Comparison of ENCODE assay signal across 9 mouse cellular contexts in genomic region chr10:60816872-60817648, GRCm38 (mm10). TPM values are rescaled to one million over a fixed set of nuclear protein-coding genes. Genes with fewer than 3 reads are reported as not detected.
DNase-seq lines count a peak whose midpoint lies in the region; ATAC-seq and TF ChIP-seq lines count a peak whose summit lies in the region.
"Had no signal": no experiment of that assay in that cellular context is flagged by ENCODE, and none has a peak within 500 bp of the region (broad histone marks: within the 10 kb centered on the region; RNA-seq: fewer than 3 reads in every experiment).

No protein-coding gene starts in this region.

- peak overlapping the region; percentile 89 for H3K27ac ChIP-seq in embryonic facial prominence, embryonic 10.5 days (replicated peaks)
- H3K27ac ChIP-seq in heart, embryonic 16.5 days (ENCODE audit: low read length) = peak overlapping the region; percentile 99
- H3K27ac ChIP-seq in kidney, postnatal 0 days = peak overlapping the region; percentile 79; the same call in 1 of the 2 replicates
- H3K27ac ChIP-seq in neural tube, embryonic 12.5 days = no peak overlapping the region

- H3K4me3 ChIP-seq in embryonic facial prominence, embryonic 10.5 days = no peak overlapping the region; the same call in 1 of the 2 replicates
- no peak overlapping the region for H3K4me3 ChIP-seq in heart, embryonic 16.5 days (ENCODE audit: low read length)
- no peak overlapping the region for H3K4me3 ChIP-seq in kidney, postnatal 0 days (replicated peaks; ENCODE audit: low read depth, low read length)
- H3K4me3 ChIP-seq in neural tube, embryonic 12.5 days = no peak overlapping the region

- no peaks in the 10 kb centered on the region for H3K9me3 ChIP-seq in embryonic facial prominence, embryonic 10.5 days
- no peaks in the 10 kb centered on the region for H3K9me3 ChIP-seq in heart, embryonic 16.5 days (replicated peaks; ENCODE audit: control insufficient read depth, low read length)
- no peaks in the 10 kb centered on the region for H3K9me3 ChIP-seq in kidney, postnatal 0 days (replicated peaks; ENCODE audit: low read length)
- H3K9me3 ChIP-seq in neural tube, embryonic 12.5 days = no peaks in the 10 kb centered on the region

- H3K9ac ChIP-seq in heart, embryonic 16.5 days (ENCODE audit: low read length) = peak overlapping the region; percentile 73
- no peak overlapping the region for H3K9ac ChIP-seq in kidney, postnatal 0 days (ENCODE audit: low read depth, low read length)
- no peak overlapping the region for H3K9ac ChIP-seq in neural tube, embryonic 12.5 days

- H3K27me3 ChIP-seq in embryonic facial prominence, embryonic 10.5 days (replicated peaks; ENCODE audit: low read depth, poor library complexity, severe bottlenecking) = peaks cover 37% of the 10 kb centered on the region
- no peaks in the 10 kb centered on the region for H3K27me3 ChIP-seq in heart, embryonic 16.5 days (ENCODE audit: control insufficient read depth, insufficient read depth, low read length)
- no peaks in the 10 kb centered on the region for H3K27me3 ChIP-seq in kidney, postnatal 0 days (ENCODE audit: insufficient read depth, low read length)
- peaks cover 11% of the 10 kb centered on the region; the same call in 1 of the 2 replicates for H3K27me3 ChIP-seq in neural tube, embryonic 12.5 days (replicated peaks)

- DNase-seq in 416B (ENCODE audit: low read depth) (peak; percentile 90), liver (peak; percentile 32)
- DNase-seq in adrenal gland, adult 18-20 months (ENCODE audit: low spot score in 2 of 2) = peak; percentile 18 to 59
- no peak for DNase-seq in embryonic facial prominence, embryonic 10.5 days (ENCODE audit: low spot score)
- DNase-seq in kidney, postnatal 0 days (ENCODE audit: low spot score) = peak; percentile 82
- no peak for DNase-seq in embryo, embryonic 11 days

- WGBS in embryonic facial prominence, embryonic 10.5 days = 40% methylated on average over 14 of the region's 14 CpGs
- WGBS in heart, embryonic 16.5 days = 12% methylated on average over 14 of the region's 14 CpGs
- WGBS in kidney, postnatal 0 days = 21% methylated on average over 14 of the region's 14 CpGs
- WGBS in neural tube, embryonic 12.5 days = 31% methylated on average over 14 of the region's 14 CpGs

- peak overlapping the region; percentile 48 for H3K4me2 ChIP-seq in heart, embryonic 16.5 days (ENCODE audit: low read depth, low read length)
- no peak overlapping the region; the same call in 1 of the 2 replicates for H3K4me2 ChIP-seq in kidney, postnatal 0 days (ENCODE audit: low read length)
- H3K4me2 ChIP-seq in neural tube, embryonic 12.5 days (replicated peaks) = peak overlapping the region; percentile 36

- peak; percentile 47 for ATAC-seq in heart, embryonic 16.5 days (replicated peaks; ENCODE audit: extremely low read depth, insufficient read depth, low FRiP score)
- ATAC-seq in kidney, postnatal 0 days (replicated peaks; ENCODE audit: low FRiP score, low read depth) = peak; percentile 41; the same call in 1 of the 2 replicates
- ATAC-seq in neural tube, embryonic 12.5 days (ENCODE audit: low FRiP score, low read depth) = peak; percentile 39

- H3K36me3 ChIP-seq in embryonic facial prominence, embryonic 10.5 days (replicated peaks) = no peaks in the 10 kb centered on the region
- no peaks in the 10 kb centered on the region for H3K36me3 ChIP-seq in heart, embryonic 16.5 days (ENCODE audit: control insufficient read depth, insufficient read depth)
- no peaks in the 10 kb centered on the region for H3K36me3 ChIP-seq in kidney, postnatal 0 days (ENCODE audit: insufficient read depth, low read length)
- H3K36me3 ChIP-seq in neural tube, embryonic 12.5 days = no peaks in the 10 kb centered on the region

- peaks cover 98% of the 10 kb centered on the region for H3K4me1 ChIP-seq in embryonic facial prominence, embryonic 10.5 days
- peaks cover 96% of the 10 kb centered on the region for H3K4me1 ChIP-seq in heart, embryonic 16.5 days (ENCODE audit: control insufficient read depth, insufficient read depth, low read length)
- peaks cover 70% of the 10 kb centered on the region for H3K4me1 ChIP-seq in kidney, postnatal 0 days (replicated peaks; ENCODE audit: insufficient read depth, low read length)
- peaks cover 42% of the 10 kb centered on the region for H3K4me1 ChIP-seq in neural tube, embryonic 12.5 days

- no peak for TF ChIP-seq CTCF in kidney, postnatal 0 days (IDR thresholded peaks at IDR 0.05; ENCODE audit: low read depth)

RNA-seq across cellular contexts. Expression of gene Unc5b, which starts 14.3 kb away (rescaled TPM):
- total RNA-seq in adrenal gland, adult 18-20 months (2021) = 1 to 10 TPM; 4.1 to 6.7 TPM
- 6.0 and 7.2 TPM in 2 replicates for polyA plus RNA-seq in embryonic facial prominence, embryonic 10.5 days (2016; fragmentation: Nextera tagmentation; extraction: Ambion mirVana)
- polyA plus RNA-seq in heart, embryonic 16.5 days (2015; fragmentation: Nextera tagmentation; extraction: Ambion mirVana) = 10.0 and 12.5 TPM in 2 replicates
- polyA plus RNA-seq in kidney, postnatal 0 days (2015; fragmentation: Nextera tagmentation; extraction: Ambion mirVana) = 7.8 TPM in 2 replicates
- polyA plus RNA-seq in neural tube, embryonic 12.5 days (2016; fragmentation: Nextera tagmentation; extraction: Ambion mirVana) = 3.0 and 3.6 TPM in 2 replicates
- total RNA-seq: neutrophil, adult 5-6 weeks had no signal

Comparison
In these comparisons a context has a peak if more than half of its experiments do, and no peak if none do; other contexts are left out.
1. DNase-seq: peak in 416B (single experiment), adrenal gland, adult 18-20 months (2 of 2), kidney, postnatal 0 days (single experiment) and liver (single experiment); none in embryonic facial prominence, embryonic 10.5 days (single experiment) and embryo, embryonic 11 days (single experiment).
2. Peak in every context shown above with its lines, with median percentiles within 50 percentile points of each other: ATAC-seq.